Mouse (Mus musculus) left cerebral cortex, adult 2 months (tissue): ENCODE measurements around the gene Erich4. TPM values are rescaled to one million over a fixed set of nuclear protein-coding genes. Genes with fewer than 3 reads are reported as not detected.
A peak's percentile ranks its signal among the peaks of the same experiment; 100 is the strongest.

Experiments used
- DNase-seq, 2 experiments: peaks; one replicate each; pipeline ENCODE4 v3.0.0; 2021 to 2022; ENCODE audit warnings: low spot score in 2 of 2, mixed read lengths in 1 of 2; ENCODE audit errors: extremely low spot score in 1 of 2
- H3K27ac ChIP-seq: fragments of 200-600 bp; 2 replicates; pipeline ENCODE4 v1.8.1; 2022
- H3K4me3 ChIP-seq: fragments of 200-600 bp; 2 replicates; pipeline ENCODE4 v1.8.1; 2022
- CTCF ChIP-seq: fragments of 200-600 bp; IDR thresholded peaks from 2 replicates; pipeline ENCODE4 v1.8.1; 2022; ENCODE audit warnings: antibody characterized with exemption, mild to moderate bottlenecking, moderate library complexity
- intact Hi-C: fragments of 180-260 bp; cut with DNase I; formaldehyde crosslinking; loops from one replicate; pipeline ENCODE4 v1.15.1; 2025
- total RNA-seq, 2 experiments: library from RNA; stranded (reverse); gene quantifications; 2 replicates each; pipeline ENCODE4 v1.2.3; 2021

Gene Erich4
- total RNA-seq, 2 experiments from 2014 or later: not detected

DNA sequence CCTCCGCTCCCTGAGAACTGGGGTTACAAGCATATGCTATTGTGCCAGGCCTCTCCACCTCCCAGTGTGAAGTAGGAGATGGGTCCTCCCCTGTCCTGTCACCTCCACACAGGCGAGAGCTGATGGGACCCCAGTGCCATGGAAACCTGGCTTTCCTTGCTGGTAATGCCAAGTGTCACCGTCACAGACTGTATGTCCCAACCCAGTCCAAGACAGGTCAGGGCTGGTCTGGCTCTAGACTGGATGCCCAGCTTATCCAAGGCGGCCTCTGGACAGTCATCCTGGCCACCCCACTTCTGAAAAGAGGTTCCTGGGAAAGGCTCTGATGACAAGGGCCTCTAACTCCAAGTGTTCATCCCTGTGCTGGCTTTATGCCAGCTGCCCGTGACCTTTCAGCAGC lies 21.4 kb upstream of the Erich4 start:
- intact Hi-C loops: no loop called here
- Histone ChIP-seq H3K27ac (no peak overlapping the region), H3K4me3 (no peak overlapping the region)
- no peak for TF ChIP-seq CTCF
- DNase-seq: no peak

DNA sequence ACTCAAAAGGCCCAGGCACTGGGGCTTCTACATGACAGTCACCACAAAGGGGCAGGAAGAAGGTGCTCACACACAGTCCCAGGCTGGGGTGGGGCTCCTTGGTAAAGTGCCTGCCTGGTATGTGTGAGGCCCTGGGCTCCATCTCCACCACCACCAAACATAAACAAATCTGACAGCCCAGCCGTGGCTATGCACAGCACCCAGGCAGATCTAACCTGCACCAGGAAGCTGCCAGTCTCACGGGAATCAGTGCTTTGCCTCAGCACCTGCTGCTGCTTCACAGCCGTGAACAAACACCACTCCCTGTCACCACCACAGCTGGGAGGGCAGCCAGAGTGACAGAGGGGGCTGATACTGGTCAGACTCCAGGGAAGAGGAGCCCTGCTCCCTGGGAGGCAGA lies 20.7 kb upstream of the Erich4 start:
- no peak for DNase-seq
- TF ChIP-seq CTCF: no peak
- intact Hi-C loops: no loop called here
- Histone ChIP-seq H3K27ac (no peak overlapping the region), H3K4me3 (no peak overlapping the region)

DNA sequence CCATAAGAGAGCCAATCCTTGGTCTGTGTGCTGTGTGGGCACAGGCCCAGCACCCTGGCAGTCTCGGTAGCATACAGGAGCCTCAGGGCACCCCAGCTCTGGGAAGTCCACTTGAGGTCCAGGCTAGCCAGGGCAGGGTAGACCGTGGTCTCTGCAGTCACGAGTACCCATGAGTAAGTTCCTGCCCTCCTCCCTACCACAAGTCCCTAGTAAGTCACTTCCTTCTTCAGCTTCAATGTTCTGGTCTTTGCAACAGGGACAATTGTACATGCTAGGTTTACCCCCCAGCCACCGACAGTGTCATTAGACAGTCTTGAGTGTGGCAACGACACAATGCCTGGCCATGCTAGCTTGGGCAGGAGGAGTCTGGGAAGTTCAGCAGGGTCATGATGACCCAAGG lies 17.0 kb upstream of the Erich4 start:
- TF ChIP-seq CTCF: no peak
- no peak for DNase-seq
- intact Hi-C loops: no loop called here
- Histone ChIP-seq H3K4me3 (no peak overlapping the region), H3K27ac (no peak overlapping the region)

DNA sequence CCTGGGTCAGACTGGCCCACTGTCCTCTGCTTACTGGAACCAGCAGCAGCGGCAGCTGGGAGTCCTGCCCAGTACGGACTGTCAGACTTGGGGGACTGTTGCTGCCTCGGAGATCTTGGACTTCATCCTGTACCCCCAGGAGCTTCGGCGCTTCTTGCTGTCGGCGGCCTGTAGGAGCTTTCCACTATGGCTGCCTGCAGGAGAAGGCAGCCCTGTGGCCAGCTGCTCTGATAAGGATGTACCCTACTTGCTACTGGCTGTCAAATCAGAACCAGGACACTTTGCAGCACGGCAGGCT lies 12.6 kb upstream of the Erich4 start:
- no peak for TF ChIP-seq CTCF
- Histone ChIP-seq H3K27ac (no peak overlapping the region), H3K4me3 (no peak overlapping the region)
- no peak for DNase-seq
- intact Hi-C loops: no loop called here

DNA sequence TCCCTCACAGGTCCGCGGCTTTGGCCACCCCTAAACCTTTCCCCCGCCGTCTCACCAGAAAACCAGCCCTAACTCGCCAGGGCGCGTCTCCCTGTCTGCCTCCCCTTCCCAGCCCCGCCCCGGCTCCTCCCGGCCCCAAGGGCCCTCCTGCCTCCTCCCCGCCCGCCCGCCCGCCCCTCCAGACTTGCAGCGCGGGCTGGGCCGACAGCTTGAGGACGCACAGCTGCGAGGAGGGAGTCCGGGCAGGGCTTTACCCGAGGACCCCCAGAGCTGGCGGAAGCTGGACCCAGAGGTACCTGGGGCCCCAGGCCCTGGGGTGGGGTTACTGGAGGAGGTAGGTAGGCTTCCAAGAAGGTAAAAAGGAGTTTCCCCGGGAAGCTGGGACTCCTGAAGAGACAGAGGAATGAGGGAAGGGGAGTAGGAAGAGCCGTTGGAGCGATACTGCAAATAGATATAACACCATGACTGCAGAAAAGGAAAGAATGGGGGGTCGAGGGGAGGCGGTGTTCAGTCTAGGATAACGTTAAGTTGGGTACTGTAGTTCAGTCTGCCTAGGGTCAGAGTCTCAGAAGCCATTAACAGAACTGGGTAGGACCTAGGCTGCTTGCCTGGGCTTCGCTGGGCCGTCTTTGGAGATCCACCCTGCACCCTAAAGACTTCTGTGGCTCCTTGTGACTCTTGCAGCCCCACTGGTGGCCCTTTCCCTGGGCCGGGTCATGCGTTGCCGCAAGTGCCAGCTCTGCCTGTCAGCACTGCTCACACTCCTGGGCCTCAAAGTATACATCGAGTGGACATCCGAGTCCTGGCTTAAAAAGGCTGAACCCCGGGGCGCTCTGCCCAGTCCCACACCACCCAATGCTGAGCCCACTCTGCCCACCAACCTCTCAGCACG lies 12.0 kb upstream of the Erich4 start:
- Histone ChIP-seq H3K27ac (no peak overlapping the region), H3K4me3 (peak overlapping the region; percentile 1)
- no peak for TF ChIP-seq CTCF
- DNase-seq: no peak
- intact Hi-C loops: no loop called here

DNA sequence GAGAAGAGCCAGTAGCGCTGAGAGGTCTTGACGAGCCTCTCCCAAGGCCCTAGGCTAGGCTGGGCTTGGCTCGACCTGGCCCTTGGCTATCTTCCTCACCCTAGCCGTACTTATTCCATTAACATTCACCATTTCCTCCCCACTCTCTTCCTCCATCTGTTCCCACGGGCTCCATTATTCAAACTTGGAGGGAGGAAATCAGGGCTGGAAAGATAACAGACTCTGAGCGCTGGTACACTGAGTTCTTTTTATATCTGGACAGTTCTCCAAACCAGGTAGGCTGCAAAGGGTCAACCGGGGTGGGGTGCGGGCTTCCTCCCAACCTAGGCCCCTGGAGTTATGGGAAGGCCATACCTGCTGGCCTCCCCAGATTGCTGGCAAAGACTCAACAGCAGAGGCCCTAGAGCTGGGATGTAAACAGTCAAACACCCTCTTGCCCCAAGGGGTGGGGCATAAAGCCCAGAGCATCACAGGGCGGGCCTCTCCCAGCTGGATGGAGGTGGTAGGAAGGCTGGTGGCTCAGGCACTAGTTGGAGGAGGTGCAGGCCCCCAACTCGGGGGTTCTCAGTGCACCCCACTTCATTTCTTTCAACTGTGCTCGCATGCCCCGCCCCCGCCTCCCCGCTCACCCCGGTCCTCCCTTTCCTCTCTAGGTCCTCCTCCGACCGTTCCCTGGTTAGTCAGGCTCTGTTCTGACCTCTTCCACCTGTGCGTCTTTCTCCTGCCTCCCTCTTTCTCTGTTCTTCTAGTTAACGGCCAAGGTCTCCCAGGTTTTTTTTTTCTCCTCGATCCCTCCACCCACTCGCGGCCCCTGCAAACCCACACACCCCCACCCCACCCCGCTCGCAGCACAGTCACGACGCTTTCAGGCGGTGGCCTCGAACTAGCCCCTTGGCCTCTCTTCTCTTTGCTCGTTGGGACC lies 11.1 kb upstream of the Erich4 start, which contains the start of gene B3gnt8:
B3gnt8 (plus strand) TSS at position 146 of the 922 bp plus-strand sequence.
- no peak for DNase-seq
- intact Hi-C loops: no loop called here
- TF ChIP-seq CTCF: no peak
- Histone ChIP-seq H3K27ac (peak within 1 kb of the TSS; percentile 7; the same call in 1 of the 2 replicates), H3K4me3 (peak within 1 kb of the TSS; percentile 1)

DNA sequence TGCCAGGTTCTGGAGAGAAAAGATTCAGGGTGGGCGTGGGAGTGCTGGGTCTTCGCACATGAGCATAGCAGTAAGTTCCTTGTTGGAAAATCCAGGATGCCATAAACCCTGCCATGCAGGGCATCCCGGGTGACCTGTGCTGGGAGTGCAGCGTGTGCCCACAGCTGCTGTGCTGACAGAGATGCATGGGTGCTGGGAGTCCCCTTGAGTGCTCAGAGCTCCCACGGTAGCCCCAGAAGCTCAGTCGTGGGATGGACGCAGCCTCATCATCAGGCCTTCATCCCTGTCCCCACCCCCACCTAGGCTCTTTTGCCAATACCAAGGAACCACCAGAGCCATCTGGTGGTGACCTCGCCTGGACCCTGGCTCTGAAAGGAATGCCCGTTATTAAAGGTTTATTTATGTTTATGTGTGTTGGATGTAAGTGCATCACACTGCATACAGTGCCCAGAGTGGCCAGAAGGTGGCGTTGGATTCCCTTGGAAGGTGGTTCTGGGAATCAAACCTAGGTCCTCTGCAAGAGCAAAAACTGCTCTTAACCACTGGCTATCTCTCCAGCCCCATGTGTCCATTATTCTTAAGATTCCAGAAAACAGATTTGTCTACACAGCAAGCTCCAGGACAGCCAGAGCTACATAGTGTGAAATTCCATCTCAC lies 10.0 kb upstream of the Erich4 start:
- TF ChIP-seq CTCF: peak; percentile 44
- Histone ChIP-seq H3K4me3 (no peak overlapping the region), H3K27ac (no peak overlapping the region)
- no peak for DNase-seq
- intact Hi-C loops: loop anchor here (2.0 kb wide), 1 partner anchor 93 kb away; the partner anchor contains the start of gene Ccdc97

DNA sequence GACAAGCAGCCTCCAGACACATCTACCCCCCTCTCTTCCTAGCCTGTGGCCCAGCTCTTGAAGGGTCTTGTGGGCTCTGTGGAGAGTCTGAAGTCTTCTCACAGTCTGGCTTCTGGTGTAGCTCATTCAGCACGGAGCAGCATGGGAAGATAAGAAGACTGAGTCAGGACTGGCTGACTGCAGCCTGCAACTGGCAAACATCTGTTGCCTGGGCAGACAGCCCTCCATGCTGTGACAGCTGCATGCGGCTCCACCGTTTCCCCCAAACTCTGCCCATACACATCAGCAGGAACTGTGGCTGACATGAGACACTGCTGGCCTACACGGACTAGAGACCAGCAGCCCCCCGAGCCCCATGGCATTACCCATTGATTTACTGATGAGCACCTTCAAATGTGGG lies 9.2 kb upstream of the Erich4 start:
- TF ChIP-seq CTCF: no peak

DNA sequence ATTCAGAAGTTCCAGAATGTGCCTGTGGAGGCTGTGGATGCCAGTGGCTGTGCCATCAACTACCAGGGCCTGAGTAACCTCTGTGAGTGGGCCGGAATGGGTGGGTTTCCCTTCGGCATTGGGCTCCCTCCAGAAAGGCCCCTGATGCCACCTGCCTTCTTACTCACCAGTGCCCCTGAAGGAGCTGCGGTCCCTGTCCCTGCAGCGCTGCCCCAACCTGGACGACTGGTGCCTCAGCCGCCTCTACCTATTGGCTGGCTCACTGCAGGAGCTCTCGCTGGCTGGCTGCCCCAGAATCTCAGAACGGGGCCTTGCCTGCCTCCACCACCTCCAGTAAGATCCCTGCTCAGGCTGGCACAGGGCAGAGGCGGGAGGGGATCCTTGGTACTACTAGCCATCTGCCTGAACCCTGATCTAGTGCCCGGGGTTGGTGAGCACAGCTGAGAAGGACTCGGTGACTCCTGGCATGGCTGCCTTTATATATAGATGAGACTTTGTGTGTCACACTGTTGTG lies 8.2 kb upstream of the Erich4 start:
- Histone ChIP-seq H3K27ac (no peak overlapping the region), H3K4me3 (no peak overlapping the region)
- intact Hi-C loops: loop anchor here (2.0 kb wide), 1 partner anchor 95 kb away; the partner anchor contains the start of gene Ccdc97
- TF ChIP-seq CTCF: no peak
- DNase-seq: no peak

More for the DNA sequence above, 9.2 kb upstream of the Erich4 start:
- H3K27ac ChIP-seq: no peak overlapping the region
- no peak overlapping the region for H3K4me3 ChIP-seq
- intact Hi-C loops: loop anchor here (2.0 kb wide), 1 partner anchor 94 kb away; the partner anchor contains the start of gene Ccdc97
- no peak for DNase-seq

DNA sequence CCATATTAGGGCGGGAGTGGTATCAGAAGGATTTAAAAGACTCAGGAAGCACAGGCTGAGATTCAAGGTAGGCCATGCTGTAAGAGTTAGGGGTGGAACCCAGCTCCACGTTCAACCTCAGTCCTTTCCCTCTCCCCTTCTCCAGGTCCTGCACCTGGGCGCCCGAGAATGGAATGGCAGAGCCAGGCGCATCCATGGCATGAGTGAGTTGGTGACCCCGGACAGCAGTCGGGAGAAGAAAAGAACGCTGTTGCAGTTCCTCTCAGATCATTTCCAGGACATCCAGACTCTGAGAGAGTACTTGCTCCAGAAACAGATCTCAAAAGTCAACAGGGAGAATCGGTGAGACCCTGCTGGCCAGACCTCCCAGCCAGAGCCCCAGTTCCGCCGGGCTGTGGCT lies 5.1 kb upstream of the Erich4 start:
- Histone ChIP-seq H3K27ac (no peak overlapping the region), H3K4me3 (no peak overlapping the region)
- no peak for DNase-seq
- no peak for TF ChIP-seq CTCF
- intact Hi-C loops: no loop called here

DNA sequence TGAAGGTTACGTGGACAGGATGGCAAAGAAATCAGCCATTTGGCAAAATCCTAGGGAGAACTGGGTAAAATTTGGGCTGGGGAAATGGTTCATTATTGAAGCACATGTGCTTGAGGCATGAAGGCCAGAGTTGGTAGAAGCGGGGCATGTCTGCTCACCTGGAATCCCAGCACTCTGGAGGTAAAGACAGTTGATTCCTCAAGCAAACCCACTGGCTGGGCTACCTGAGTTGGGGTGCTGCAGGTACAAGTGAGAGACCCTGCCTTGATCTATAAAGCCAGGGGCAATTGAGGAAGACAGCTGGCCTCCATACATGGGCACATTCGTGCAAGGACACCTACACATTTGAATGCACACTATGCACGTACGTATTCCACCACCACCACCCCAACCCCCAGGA lies 4.4 kb upstream of the Erich4 start:
- no peak for TF ChIP-seq CTCF
- Histone ChIP-seq H3K27ac (peak overlapping the region; percentile 90; the same call in 1 of the 2 replicates), H3K4me3 (peak overlapping the region; percentile 67)
- intact Hi-C loops: no loop called here
- DNase-seq: peak in 1 of 2 experiments; percentile 10

DNA sequence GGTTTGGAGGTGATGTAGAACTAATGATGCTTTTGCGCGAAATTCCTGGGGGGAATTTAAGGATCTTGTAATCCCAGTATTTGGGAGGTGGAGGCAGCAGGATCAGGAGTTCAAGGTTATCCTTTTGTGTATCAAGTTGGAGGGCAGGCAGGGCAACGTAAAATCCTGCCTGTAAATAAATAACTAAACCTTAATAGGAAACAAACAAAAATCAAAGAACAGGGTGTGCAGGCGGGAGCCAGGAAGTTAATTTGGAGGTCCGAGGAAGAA lies 4.0 kb upstream of the Erich4 start:
- Histone ChIP-seq H3K4me3 (peak overlapping the region; percentile 67), H3K27ac (peak overlapping the region; percentile 90)
- intact Hi-C loops: no loop called here
- TF ChIP-seq CTCF: no peak
- DNase-seq: no peak
